Mouse (Mus musculus) heart, adult 2 months (tissue): ENCODE measurements around the gene Pcnx. TPM values are rescaled to one million over a fixed set of nuclear protein-coding genes. Genes with fewer than 3 reads are reported as not detected.
A peak's percentile ranks its signal among the peaks of the same experiment; 100 is the strongest.

Experiments
- DNase-seq, 2 experiments: peaks; one replicate each; pipeline ENCODE4 v3.0.0; 2021
- H3K27ac ChIP-seq: fragments of 200-600 bp; 2 replicates; pipeline ENCODE4 v1.8.1; 2022
- H3K27me3 ChIP-seq: fragments of 200-500 bp; 2 replicates; pipeline ENCODE4 v1.6.1; 2012; ENCODE audit warnings: mild to moderate bottlenecking, low read length, inconsistent platforms, mixed read lengths; ENCODE audit not compliant: control insufficient read depth, insufficient read depth
- H3K36me3 ChIP-seq: fragments of 200-500 bp; 2 replicates; pipeline ENCODE4 v1.6.1; 2012; ENCODE audit warnings: low read length, inconsistent platforms; ENCODE audit not compliant: control insufficient read depth, insufficient read depth
- H3K4me1 ChIP-seq: fragments of 200-500 bp; 2 replicates; pipeline ENCODE4 v1.6.1; 2011; ENCODE audit warnings: low read length; ENCODE audit not compliant: control insufficient read depth, insufficient read depth
- H3K4me3 ChIP-seq: fragments of 200-600 bp; 2 replicates; pipeline ENCODE4 v1.8.1; 2022
- H3K79me2 ChIP-seq: fragments of 200-500 bp; replicated peaks from 2 replicates; pipeline ENCODE4 v1.6.1; 2012; ENCODE audit warnings: mild to moderate bottlenecking, inconsistent platforms, low read length, moderate library complexity, mixed read lengths; ENCODE audit not compliant: control insufficient read depth, insufficient read depth
- H3K9ac ChIP-seq: fragments of 200-500 bp; 2 replicates; pipeline ENCODE4 v1.6.1; 2012; ENCODE audit warnings: low read depth, mild to moderate bottlenecking, control low read depth, inconsistent platforms, low read length, mixed read lengths
- CTCF ChIP-seq: fragments of 200-600 bp; IDR thresholded peaks from 2 replicates; pipeline ENCODE4 v1.8.1; 2022; ENCODE audit warnings: antibody characterized with exemption, mild to moderate bottlenecking, moderate library complexity
- EP300 ChIP-seq: fragments of 200-500 bp; IDR thresholded peaks from 2 replicates; pipeline ENCODE4 v1.6.1; 2011; ENCODE audit warnings: low read depth, low read length, control low read depth; ENCODE audit not compliant: insufficient read depth
- POLR2A ChIP-seq: fragments of 200-500 bp; IDR thresholded peaks from 2 replicates; pipeline ENCODE4 v1.6.1; 2011; ENCODE audit warnings: mild to moderate bottlenecking, low read depth, low read length, control low read depth; ENCODE audit not compliant: insufficient read depth
- WGBS: fragments of 180-500 bp; shearing (Covaris S2); methylation state at CpG from one replicate; pipeline ENCODE4 v1.1.7; 2018; 5-methylcytosine and 5-hydroxymethylcytosine counted together
- intact Hi-C: fragments of 180-260 bp; cut with DNase I; formaldehyde crosslinking; loops from one replicate; pipeline ENCODE4 v1.15.1; 2025
- polyA plus RNA-seq: library from polyadenylated mRNA; depleted of rRNA; stranded (reverse); fragments of >200 nt; gene quantifications from 2 replicates; pipeline ENCODE4 v1.2.3, GENCODE M21; 2012
- total RNA-seq, 2 experiments: library from RNA; stranded (reverse); gene quantifications; 2 replicates each; pipeline ENCODE4 v1.2.3; 2021

The Pcnx gene
- total and polyA plus RNA-seq, 3 experiments = 25.4 to 61.7 (median 58.3) TPM

DNA sequence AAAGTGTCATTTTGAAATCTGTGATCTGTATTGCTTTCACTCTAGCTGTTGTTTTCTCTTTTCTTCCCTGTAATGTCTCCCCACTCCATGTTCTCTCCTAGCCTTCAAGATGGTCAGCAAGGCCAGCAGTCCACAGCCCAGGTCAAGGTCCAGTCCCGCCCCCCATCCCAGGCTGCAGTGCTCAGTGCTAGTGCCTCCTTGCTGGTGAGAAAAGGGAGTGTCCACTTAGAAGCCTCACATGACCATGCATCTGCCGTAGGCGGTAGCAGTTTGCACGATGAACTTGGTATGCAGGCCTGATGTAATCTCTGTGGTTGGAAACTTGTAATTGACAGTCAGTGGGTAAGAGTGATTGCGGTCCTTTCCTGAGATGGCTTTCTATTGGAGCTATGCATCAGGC is 73.6 kb downstream of the Pcnx start:
- H3K27me3 ChIP-seq = no peaks in the 10 kb centered on the region
- no peak for DNase-seq
- 68% methylated on average over 5 of the region's 5 CpGs for WGBS
- H3K36me3 ChIP-seq = no peaks in the 10 kb centered on the region; the same call in 1 of the 2 replicates
- TF ChIP-seq CTCF = no peak
- no peak for TF ChIP-seq EP300
- no peak for TF ChIP-seq POLR2A
- no peak overlapping the region for H3K4me3 ChIP-seq
- H3K9ac ChIP-seq = no peak overlapping the region
- no peaks in the 10 kb centered on the region; the same call in 1 of the 2 replicates for H3K79me2 ChIP-seq
- H3K4me1 ChIP-seq = peaks cover 2% of the 10 kb centered on the region
- intact Hi-C loops = no loop called here
- H3K27ac ChIP-seq = no peak overlapping the region

GRCm38 (mm10) chr12:81934510-81934909 is 74.7 kb downstream of the Pcnx start:
- H3K27me3 ChIP-seq = no peaks in the 10 kb centered on the region
- H3K36me3 ChIP-seq = no peaks in the 10 kb centered on the region; the same call in 1 of the 2 replicates
- intact Hi-C loops = no loop called here
- no peak for DNase-seq
- 77% methylated on average over 5 of the region's 5 CpGs for WGBS
- peaks cover 2% of the 10 kb centered on the region; the same call in 1 of the 2 replicates for H3K79me2 ChIP-seq
- H3K9ac ChIP-seq = no peak overlapping the region
- H3K27ac ChIP-seq = no peak overlapping the region
- TF ChIP-seq CTCF = no peak
- no peak for TF ChIP-seq POLR2A
- no peak for TF ChIP-seq EP300
- H3K4me3 ChIP-seq = no peak overlapping the region
- peaks cover 2% of the 10 kb centered on the region for H3K4me1 ChIP-seq

DNA sequence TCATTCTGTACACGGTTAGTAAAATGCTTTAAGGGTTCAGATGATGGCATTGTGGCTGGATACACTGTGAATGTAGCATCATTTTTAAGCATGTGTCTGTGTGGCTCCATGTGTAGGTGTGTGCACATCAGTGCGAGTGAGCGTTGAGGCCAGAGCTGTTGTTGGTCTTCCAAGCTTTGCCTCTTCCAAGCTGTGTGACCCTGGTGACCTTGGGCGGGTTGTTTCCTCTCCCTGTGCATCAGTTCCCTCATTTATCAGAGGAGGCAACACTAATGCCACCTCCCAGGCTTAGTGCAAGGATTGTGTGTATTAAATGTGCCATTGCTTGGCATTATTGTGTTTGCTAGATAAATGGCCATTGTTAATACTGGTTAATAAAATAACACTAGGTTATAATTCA is 76.2 kb downstream of the Pcnx start:
- H3K27me3 ChIP-seq = no peaks in the 10 kb centered on the region
- H3K9ac ChIP-seq = no peak overlapping the region
- peaks cover 2% of the 10 kb centered on the region; the same call in 1 of the 2 replicates for H3K79me2 ChIP-seq
- H3K36me3 ChIP-seq = no peaks in the 10 kb centered on the region; the same call in 1 of the 2 replicates
- 49% methylated on average over 4 of the region's 4 CpGs for WGBS
- H3K4me1 ChIP-seq = peaks cover 2% of the 10 kb centered on the region
- H3K4me3 ChIP-seq = no peak overlapping the region
- no peak for TF ChIP-seq EP300
- no peak for TF ChIP-seq CTCF
- no peak for TF ChIP-seq POLR2A
- no peak overlapping the region for H3K27ac ChIP-seq
- no peak for DNase-seq
- intact Hi-C loops = no loop called here

DNA sequence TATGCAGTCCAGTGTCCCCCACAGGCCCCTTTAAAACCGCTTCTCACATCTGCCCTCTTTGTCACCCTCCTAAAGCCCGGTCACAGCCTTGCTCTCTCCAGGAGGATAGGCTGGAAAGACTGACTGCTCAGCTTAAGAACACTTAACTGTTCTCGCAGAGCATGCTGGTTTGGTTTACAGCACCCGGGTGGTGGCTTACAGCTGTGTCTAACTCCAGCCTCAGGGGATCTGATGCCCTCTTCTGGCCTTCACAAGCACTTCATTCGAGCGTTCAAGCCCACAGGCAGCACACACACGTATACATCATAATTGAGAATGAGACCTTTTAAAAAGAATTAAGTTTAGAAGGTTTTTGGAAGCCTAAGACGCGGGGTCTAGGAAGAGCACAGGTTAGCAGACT is 81.4 kb downstream of the Pcnx start:
- TF ChIP-seq POLR2A = no peak
- TF ChIP-seq CTCF = peak; percentile 39
- TF ChIP-seq EP300 = no peak
- no peak overlapping the region for H3K9ac ChIP-seq
- H3K27ac ChIP-seq = no peak overlapping the region
- H3K4me3 ChIP-seq = no peak overlapping the region
- no peaks in the 10 kb centered on the region for H3K27me3 ChIP-seq
- no peaks in the 10 kb centered on the region; the same call in 1 of the 2 replicates for H3K36me3 ChIP-seq
- H3K79me2 ChIP-seq = peaks cover 2% of the 10 kb centered on the region; the same call in 1 of the 2 replicates
- no peak for DNase-seq
- H3K4me1 ChIP-seq = peaks cover 5% of the 10 kb centered on the region
- 91% methylated on average over 9 of the region's 9 CpGs for WGBS
- intact Hi-C loops = no loop called here

GRCm38 (mm10) chr12:81943331-81944062 is 83.7 kb downstream of the Pcnx start:
- Histone ChIP-seq H3K27ac (no peak overlapping the region), H3K36me3 (no peaks in the 10 kb centered on the region; the same call in 1 of the 2 replicates), H3K4me3 (no peak overlapping the region), H3K27me3 (no peaks in the 10 kb centered on the region), H3K4me1 (peaks cover 3% of the 10 kb centered on the region; the same call in 1 of the 2 replicates), H3K79me2 (0 out of 2 replicates have a peak, but pooled peaks cover 2% of the 10 kb centered on the region), H3K9ac (no peak overlapping the region)
- WGBS = 73% methylated on average over 12 of the region's 12 CpGs
- intact Hi-C loops = no loop called here
- no peak for TF ChIP-seq POLR2A
- TF ChIP-seq CTCF = no peak
- TF ChIP-seq EP300 = no peak
- no peak for DNase-seq

DNA sequence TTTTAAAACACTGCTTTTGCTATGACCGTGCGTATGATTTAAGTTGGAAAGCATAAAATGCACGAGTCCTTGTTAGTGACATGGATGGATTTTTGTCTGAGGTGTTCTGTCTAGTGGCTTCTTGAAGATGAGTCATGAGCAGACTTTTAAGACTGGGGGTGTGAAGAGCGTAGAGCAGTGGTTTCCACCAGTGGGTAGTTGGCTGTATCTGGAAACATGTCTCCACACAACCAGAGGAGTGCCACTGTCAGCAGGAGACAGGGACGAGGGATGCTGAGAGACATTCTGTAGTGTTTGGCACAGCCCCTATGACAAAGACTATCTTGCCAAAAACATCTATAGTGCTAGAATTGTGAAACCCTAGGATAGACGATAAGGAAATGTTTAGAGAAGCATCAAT is 89.2 kb downstream of the Pcnx start:
- H3K27ac ChIP-seq = no peak overlapping the region
- DNase-seq = no peak
- intact Hi-C loops = no loop called here
- TF ChIP-seq CTCF (no peak), POLR2A (no peak), EP300 (no peak)
- H3K79me2 ChIP-seq = no peaks in the 10 kb centered on the region
- H3K27me3 ChIP-seq = no peaks in the 10 kb centered on the region
- 87% methylated on average over 6 of the region's 6 CpGs for WGBS
- no peak overlapping the region for H3K9ac ChIP-seq
- H3K4me1 ChIP-seq = peaks cover 1% of the 10 kb centered on the region; the same call in 1 of the 2 replicates
- H3K4me3 ChIP-seq = no peak overlapping the region
- H3K36me3 ChIP-seq = peaks cover 2% of the 10 kb centered on the region
